Mouse (Mus musculus) CH12.LX (cell line): ENCODE results near the gene Srcin1. TPM values are rescaled to one million over a fixed set of nuclear protein-coding genes. Genes with fewer than 3 reads are reported as not detected.

Experiments
- DNase-seq: peaks from one replicate; pipeline ENCODE4 v3.0.0-alpha.2; 2013; ENCODE audit errors: extremely low read depth
- H3K27ac ChIP-seq: 2 replicates; pipeline ENCODE4 v1.5.1; 2012; ENCODE audit warnings: low read depth, mild to moderate bottlenecking, control low read depth, moderate library complexity; ENCODE audit not compliant: insufficient read depth
- H3K27me3 ChIP-seq: replicated peaks from 2 replicates; pipeline ENCODE3; 2012; ENCODE audit warnings: inconsistent platforms
- H3K36me3 ChIP-seq, 2 experiments: replicated peaks in 1 of 2; 2 replicates each; pipeline versions ENCODE3 to v1.6.1; 2012; ENCODE audit warnings: inconsistent platforms in 1 of 2, low read length in 1 of 2, mild to moderate bottlenecking in 1 of 2, mixed read lengths in 1 of 2, moderate library complexity in 1 of 2; ENCODE audit not compliant: control insufficient read depth in 1 of 2, insufficient read depth in 1 of 2
- H3K4me1 ChIP-seq, 2 experiments: 2 replicates each; pipeline ENCODE4 v1.6.1; 2012; ENCODE audit warnings: inconsistent platforms in 1 of 2, moderate library complexity in 1 of 2; ENCODE audit not compliant: insufficient read depth in 2 of 2, control insufficient read depth in 1 of 2
- H3K4me2 ChIP-seq: 2 replicates; pipeline ENCODE4 v1.6.1; 2012; ENCODE audit warnings: low read depth, mild to moderate bottlenecking, control low read depth; ENCODE audit not compliant: poor library complexity, insufficient read depth, severe bottlenecking
- H3K4me3 ChIP-seq, 3 experiments: fragments of 150-350 bp in 1 of 3; sonication (generic) in 1 of 3; replicated peaks in 1 of 3; 2 replicates each; pipeline versions ENCODE3 to v1.5.1; 2011 to 2012; ENCODE audit warnings: low read depth in 2 of 3, low read length in 2 of 3, mild to moderate bottlenecking in 2 of 3, moderate library complexity in 2 of 3, control low read depth in 1 of 3, improper control_type of control experiment in 1 of 3, inconsistent platforms in 1 of 3, mixed read lengths in 1 of 3; ENCODE audit not compliant: poor library complexity in 1 of 3
- H3K79me2 ChIP-seq: replicated peaks from 2 replicates; pipeline ENCODE4 v1.6.1; 2012; ENCODE audit warnings: mild to moderate bottlenecking, moderate library complexity; ENCODE audit not compliant: control insufficient read depth, poor library complexity, insufficient read depth, severe bottlenecking; ENCODE audit errors: extremely low read depth
- H3K9ac ChIP-seq: 2 replicates; pipeline ENCODE4 v1.6.1; 2012; ENCODE audit warnings: low read depth, mild to moderate bottlenecking, control low read depth, moderate library complexity; ENCODE audit not compliant: insufficient read depth
- H3K9me3 ChIP-seq: replicated peaks from 2 replicates; pipeline ENCODE3; 2012; ENCODE audit warnings: low read length, inconsistent platforms, mixed read lengths
- BHLHE40 ChIP-seq: IDR thresholded peaks from 2 replicates; pipeline ENCODE4 v1.6.1; 2011; ENCODE audit warnings: mild to moderate bottlenecking, low read depth, low read length, improper control_type of control experiment
- CHD1 ChIP-seq: IDR thresholded peaks from 2 replicates; pipeline ENCODE4 v1.6.1; 2012; ENCODE audit warnings: low read depth, low read length, improper control_type of control experiment, inconsistent platforms
- CHD2 ChIP-seq: IDR thresholded peaks from 2 replicates; pipeline ENCODE4 v1.6.1; 2011; ENCODE audit warnings: low read length, improper control_type of control experiment
- E2F4 ChIP-seq: IDR thresholded peaks from 2 replicates; pipeline ENCODE4 v1.6.1; 2011; ENCODE audit warnings: low read depth, low read length, improper control_type of control experiment; ENCODE audit not compliant: insufficient replicate concordance
- ELF1 ChIP-seq: IDR thresholded peaks from 2 replicates; pipeline ENCODE4 v1.6.1; 2014; ENCODE audit warnings: low read depth, mild to moderate bottlenecking, inconsistent platforms, low read length, improper control_type of control experiment
- EP300 ChIP-seq: IDR thresholded peaks from 2 replicates; pipeline ENCODE4 v1.6.1; 2011; ENCODE audit warnings: low read length, improper control_type of control experiment
- ETS1 ChIP-seq: conservative IDR thresholded peaks from 2 replicates; pipeline ENCODE4 v1.6.1; 2012; ENCODE audit warnings: low read depth, mild to moderate bottlenecking, inconsistent platforms, low read length, improper control_type of control experiment, moderate library complexity
- IRF4 ChIP-seq: IDR thresholded peaks from 2 replicates; pipeline ENCODE4 v1.6.1; 2014; ENCODE audit warnings: low read depth, mild to moderate bottlenecking, inconsistent platforms, low read length, improper control_type of control experiment
- JUN ChIP-seq: IDR thresholded peaks from 2 replicates; pipeline ENCODE4 v1.6.1; 2011; ENCODE audit warnings: low read depth, mild to moderate bottlenecking, low read length, improper control_type of control experiment, moderate library complexity; ENCODE audit not compliant: insufficient read depth
- JUND ChIP-seq: conservative IDR thresholded peaks from 2 replicates; pipeline ENCODE4 v1.6.1; 2011; ENCODE audit warnings: low read depth, low read length, improper control_type of control experiment
- KAT2A ChIP-seq: IDR thresholded peaks from 2 replicates; pipeline ENCODE4 v1.6.1; 2012; ENCODE audit warnings: low read length, improper control_type of control experiment, inconsistent platforms; ENCODE audit not compliant: insufficient replicate concordance
- MAFK ChIP-seq: IDR thresholded peaks from 2 replicates; pipeline ENCODE4 v1.6.1; 2011; ENCODE audit warnings: low read length, improper control_type of control experiment; ENCODE audit not compliant: insufficient replicate concordance
- MYC ChIP-seq: IDR thresholded peaks from 2 replicates; pipeline ENCODE4 v1.6.1; 2011; ENCODE audit warnings: low read depth, mild to moderate bottlenecking, improper control_type of control experiment, low read length
- NELFE ChIP-seq: IDR thresholded peaks from 2 replicates; pipeline ENCODE4 v1.6.1; 2011; ENCODE audit warnings: low read depth, low read length, improper control_type of control experiment
- POLR2AphosphoS2 ChIP-seq: IDR thresholded peaks from 2 replicates; pipeline ENCODE4 v1.6.1; 2011; ENCODE audit warnings: low read depth, low read length, improper control_type of control experiment
- RAD21 ChIP-seq: IDR thresholded peaks from 2 replicates; pipeline ENCODE4 v1.6.1; 2011; ENCODE audit warnings: low read depth, mild to moderate bottlenecking, low read length, improper control_type of control experiment, moderate library complexity
- SMC3 ChIP-seq: IDR thresholded peaks from 2 replicates; pipeline ENCODE4 v1.6.1; 2011; ENCODE audit warnings: low read depth, low read length, improper control_type of control experiment
- TBP ChIP-seq: conservative IDR thresholded peaks from 2 replicates; pipeline ENCODE4 v1.6.1; 2011; ENCODE audit warnings: low read depth, low read length, improper control_type of control experiment
- TCF12 ChIP-seq: IDR thresholded peaks from 2 replicates; pipeline ENCODE4 v1.6.1; 2014; ENCODE audit warnings: low read depth, mild to moderate bottlenecking, inconsistent platforms, low read length, improper control_type of control experiment
- USF2 ChIP-seq: conservative IDR thresholded peaks from 2 replicates; pipeline ENCODE4 v1.6.1; 2011; ENCODE audit warnings: low read depth, low read length, improper control_type of control experiment
- ZC3H11A ChIP-seq: IDR thresholded peaks from 2 replicates; pipeline ENCODE4 v1.6.1; 2012; ENCODE audit warnings: low read depth, mild to moderate bottlenecking, inconsistent platforms, low read length, improper control_type of control experiment
- ZKSCAN1 ChIP-seq: IDR thresholded peaks from 2 replicates; pipeline ENCODE4 v1.6.1; 2012; ENCODE audit warnings: low read depth, inconsistent platforms, low read length, improper control_type of control experiment, borderline replicate concordance
- ZMIZ1 ChIP-seq: IDR thresholded peaks from 2 replicates; pipeline ENCODE4 v1.6.1; 2012; ENCODE audit warnings: low read depth, mild to moderate bottlenecking, inconsistent platforms, low read length, improper control_type of control experiment
- dilution Hi-C: fragments of 300-500 bp; cut with MboI; formaldehyde crosslinking; loops from 2 replicates; pipeline ENCODE4 v1.14.3; 2020; ENCODE audit warnings: low sequenced_read_pairs; ENCODE audit not compliant: extremely low pct_unique_long_range_greater_than_20kb, extremely low pct_ligation_motif_present
- in situ Hi-C: fragments of 300-500 bp; cut with MboI; formaldehyde crosslinking; loops from 3 replicates; pipeline ENCODE4 v1.14.3; 2019; ENCODE audit warnings: low sequenced_read_pairs, low pct_ligation_motif_present, low pct_unique_long_range_greater_than_20kb, mixed read lengths
- polyA plus RNA-seq: library from polyadenylated mRNA; unstranded; fragments of >175 nt; gene quantifications from 2 replicates; pipeline ENCODE4 v1.2.1, GENCODE M21; 2012; ENCODE audit warnings: low read depth; ENCODE audit not compliant: insufficient read length
- total RNA-seq, 2 experiments: library from RNA; depleted of rRNA; stranded (reverse); fragments of 300-350 nt in 1 of 2; fragments of >200 nt in 1 of 2; gene quantifications; 2 replicates each; pipeline ENCODE4 v1.2.3; 2012 to 2014

The Srcin1 gene
- total and polyA plus RNA-seq, 3 experiments = 0.08 to 0.09 TPM; not detected in 1

- Histone ChIP-seq H3K9ac (no peak overlapping the region), H3K9me3 (no peaks in the 10 kb centered on the region), H3K27me3 (peaks cover 99% of the 10 kb centered on the region), H3K4me3 (no peak overlapping the region), H3K36me3 (no peaks in the 10 kb centered on the region), H3K79me2 (no peaks in the 10 kb centered on the region), H3K4me2 (no peak overlapping the region), H3K4me1 (peaks cover 0 to 6% of the 10 kb centered on the region in 2 experiments; a peak in 1 of 4 replicates), H3K27ac (no peak overlapping the region)
- TF ChIP-seq SMC3 (no peak), USF2 (no peak), JUN (no peak), E2F4 (no peak), MAFK (no peak), ELF1 (no peak), BHLHE40 (no peak), ZKSCAN1 (no peak), NELFE (no peak), ETS1 (no peak), CHD1 (no peak), RAD21 (no peak), MYC (no peak), CHD2 (no peak), ZMIZ1 (no peak), TCF12 (no peak), POLR2AphosphoS2 (no peak), ZC3H11A (no peak), KAT2A (no peak), EP300 (no peak)
- DNase-seq = no peak
- in situ Hi-C loops (loop anchor here (5.0 kb wide), 1 partner anchor 35 kb away; no protein-coding TSS in a partner anchor), dilution Hi-C loops (no loop called here)
Measured at GRCm38 (mm10) chr11:97567480-97567879, 8.5 kb downstream of the Srcin1 start.

GRCm38 (mm10) chr11:97566551-97566950 is 9.4 kb downstream of the Srcin1 start:
- no peak for DNase-seq
- Histone ChIP-seq H3K36me3 (no peaks in the 10 kb centered on the region), H3K4me2 (no peak overlapping the region)
- dilution Hi-C loops (no loop called here), in situ Hi-C loops (loop anchor here (5.0 kb wide), 1 partner anchor 34 kb away; no protein-coding TSS in a partner anchor)
- TF ChIP-seq TBP = no peak
- no peak for TF ChIP-seq JUND
- TF ChIP-seq BHLHE40 = no peak
- TF ChIP-seq IRF4 = no peak
- TF ChIP-seq, all 38 proteins: peak for 0
- peaks cover 99% of the 10 kb centered on the region for H3K27me3 ChIP-seq
- H3K4me3 ChIP-seq = no peak overlapping the region
- H3K27ac ChIP-seq = no peak overlapping the region
- no peaks in the 10 kb centered on the region for H3K9me3 ChIP-seq
- peaks cover 0 to 6% of the 10 kb centered on the region in 2 experiments; a peak in 1 of 4 replicates for H3K4me1 ChIP-seq
- H3K9ac ChIP-seq = no peak overlapping the region
- H3K79me2 ChIP-seq = no peaks in the 10 kb centered on the region
